Mouse (Mus musculus) NIH3T3 (cell line): ENCODE data around the gene Gpr137b.
A peak's percentile ranks its signal among the peaks of the same experiment; 100 is the strongest.
"Not testable (repeated sequence)": the region's sequence is repeated elsewhere in the genome, so short reads cannot be mapped to it uniquely, and the experiment has no call there.

Experiments used
- DNase-seq: peaks from one replicate; pipeline ENCODE4 v3.0.0-alpha.2; 2012; ENCODE audit warnings: low read depth

The Gpr137b gene

GRCm38 (mm10) chr13:13363536-13363935, 30.3 kb downstream of the Gpr137b start:
- DNase-seq: not testable (repeated sequence)

GRCm38 (mm10) chr13:13362261-13362660, 31.6 kb downstream of the Gpr137b start:
- not testable (repeated sequence) for DNase-seq

GRCm38 (mm10) chr13:13360045-13360444, 33.8 kb downstream of the Gpr137b start:
- DNase-seq: not testable (repeated sequence)

GRCm38 (mm10) chr13:13358602-13359001, 35.2 kb downstream of the Gpr137b start:
- not testable (repeated sequence) for DNase-seq

GRCm38 (mm10) chr13:13358097-13358496, 35.7 kb downstream of the Gpr137b start:
- not testable (repeated sequence) for DNase-seq

GRCm38 (mm10) chr13:13352113-13352512, 41.7 kb downstream of the Gpr137b start:
- DNase-seq: not testable (repeated sequence)

GRCm38 (mm10) chr13:13350681-13351080, 43.1 kb downstream of the Gpr137b start:
- DNase-seq: not testable (repeated sequence)

- peak; percentile 36 for DNase-seq
Observed at GRCm38 (mm10) chr13:13349288-13349687, 44.5 kb downstream of the Gpr137b start.

GRCm38 (mm10) chr13:13347634-13348412, 46.0 kb downstream of the Gpr137b start:
- not testable (repeated sequence) for DNase-seq

- not testable (repeated sequence) for DNase-seq
Observed at GRCm38 (mm10) chr13:13337361-13337760, 56.5 kb downstream of the Gpr137b start.

- DNase-seq: peak; percentile 76
Observed at GRCm38 (mm10) chr13:13328876-13329275, 64.9 kb downstream of the Gpr137b start.
